Mouse (Mus musculus) ovary, postnatal 14 days (tissue): ENCODE measurements around the gene Mog.
A peak's percentile ranks its signal among the peaks of the same experiment; 100 is the strongest.

ENCODE experiments used
- DNase-seq: peaks from one replicate; pipeline ENCODE4 v3.0.0; 2022; ENCODE audit warnings: low spot score

Gene Mog

GRCm38 (mm10) chr17:37022628-37023576 lies at the start of gene Mog:
Mog (minus strand) TSS chr17:37023398.
- no peak for DNase-seq

DNA sequence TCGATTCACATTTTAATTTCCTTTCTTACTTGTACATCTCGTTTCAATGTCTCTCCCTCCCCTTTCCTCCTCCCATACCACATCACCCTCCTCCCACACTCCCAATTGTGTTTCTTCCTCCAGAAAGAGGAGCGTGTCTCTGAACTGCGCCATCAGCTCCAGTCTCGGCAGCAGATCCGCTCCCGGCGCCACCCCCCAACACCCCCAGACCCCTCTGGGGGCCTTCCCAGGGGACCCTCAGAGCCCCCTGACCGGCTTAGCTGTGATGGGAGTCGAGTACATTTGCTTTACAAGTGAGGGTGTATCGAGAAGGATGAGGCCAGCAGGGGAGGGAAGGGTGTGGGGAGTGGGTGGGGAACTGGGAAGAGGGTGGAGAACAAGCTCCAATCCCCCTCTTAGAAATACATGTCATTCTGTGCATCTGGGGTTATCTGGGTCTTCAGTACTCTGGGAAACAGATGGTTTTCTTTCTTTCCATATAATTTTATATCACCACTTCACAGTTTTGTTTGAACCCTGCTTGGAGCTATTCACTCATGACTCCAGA lies 49.6 kb upstream of the Mog start:
- no peak for DNase-seq

- DNase-seq = no peak
Measured at GRCm38 (mm10) chr17:37072080-37072729, 49.0 kb upstream of the Mog start.

DNA sequence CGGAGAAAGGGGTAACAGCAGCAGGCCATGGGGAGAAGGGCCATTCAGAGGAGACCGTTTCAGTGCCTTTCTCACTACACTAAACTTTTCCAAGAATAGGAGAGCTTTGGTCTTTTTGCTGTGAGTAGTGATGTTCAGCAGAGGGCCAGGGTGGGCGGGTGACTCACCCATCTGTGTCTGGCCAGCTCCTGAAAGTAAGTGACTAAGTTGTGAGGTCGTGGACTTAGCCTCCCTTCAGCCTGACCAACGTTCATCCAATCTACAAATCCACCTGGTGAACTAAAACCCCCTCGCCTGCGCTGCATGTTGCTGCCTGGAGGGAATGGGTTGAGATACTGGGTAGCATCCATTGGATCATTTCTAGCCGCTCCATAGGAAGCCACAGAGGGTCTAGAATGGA lies 46.9 kb upstream of the Mog start:
- no peak for DNase-seq

DNA sequence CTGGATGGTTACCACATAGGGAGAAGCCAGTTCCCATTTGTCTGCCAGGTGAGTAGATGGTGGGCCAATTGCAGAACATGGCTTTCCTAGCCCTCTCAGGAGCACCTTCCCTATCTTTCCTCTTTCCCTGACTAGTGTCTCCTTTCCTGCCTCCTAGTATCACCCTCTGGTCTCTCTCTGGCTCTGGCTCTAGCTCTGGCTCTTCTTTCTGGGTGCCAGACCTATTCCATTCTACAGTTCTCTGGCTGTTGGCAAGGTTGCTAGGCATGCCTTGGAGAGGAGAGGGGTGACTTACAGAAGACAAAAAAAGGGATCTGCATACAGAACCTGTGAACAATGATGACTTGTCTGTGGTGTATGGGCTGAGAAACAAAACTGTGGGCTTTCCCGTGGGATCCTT lies 44.7 kb upstream of the Mog start:
- DNase-seq = no peak

GRCm38 (mm10) chr17:37065993-37066392 lies 42.8 kb upstream of the Mog start:
- DNase-seq = no peak

DNA sequence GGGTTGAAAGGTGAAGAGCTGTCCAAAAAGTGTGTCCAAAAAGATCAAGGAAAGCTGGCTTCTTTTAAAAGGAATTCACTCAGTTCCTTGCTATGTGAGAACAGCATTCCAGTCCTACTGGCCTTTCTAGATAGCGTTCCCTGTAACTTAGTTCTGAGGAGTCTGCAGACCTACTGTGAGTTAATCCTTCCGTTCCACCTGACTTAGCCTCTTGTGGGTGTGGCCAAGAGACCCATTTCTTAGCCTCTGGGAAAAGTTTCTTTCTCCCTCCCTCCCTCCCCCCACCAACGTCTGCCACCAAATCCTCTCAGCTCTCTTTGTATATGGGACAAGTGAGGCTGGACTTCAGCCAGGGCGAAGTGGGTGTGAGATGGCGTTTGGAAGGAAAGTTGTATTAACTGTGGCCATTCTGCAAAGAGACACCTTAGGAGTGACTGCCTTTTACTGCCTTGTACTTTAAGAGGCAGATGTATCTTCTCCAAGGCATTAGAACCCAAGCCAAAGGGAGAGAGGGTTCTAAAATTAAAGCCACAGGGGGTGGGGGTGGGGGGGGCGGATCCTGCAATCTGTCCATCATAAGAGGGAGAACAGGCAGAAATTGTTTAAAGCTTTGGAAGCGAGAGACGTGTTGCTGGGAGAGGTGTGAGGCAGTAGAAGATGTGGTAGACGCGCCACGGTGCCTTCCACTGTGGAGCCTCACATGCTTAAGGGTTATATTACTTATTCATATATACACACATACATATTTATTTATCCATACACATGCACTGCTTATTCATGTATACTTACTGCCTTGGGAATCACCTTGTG lies 40.7 kb upstream of the Mog start:
- no peak for DNase-seq

- no peak for DNase-seq
Measured at GRCm38 (mm10) chr17:37063063-37063462, 39.9 kb upstream of the Mog start.

DNA sequence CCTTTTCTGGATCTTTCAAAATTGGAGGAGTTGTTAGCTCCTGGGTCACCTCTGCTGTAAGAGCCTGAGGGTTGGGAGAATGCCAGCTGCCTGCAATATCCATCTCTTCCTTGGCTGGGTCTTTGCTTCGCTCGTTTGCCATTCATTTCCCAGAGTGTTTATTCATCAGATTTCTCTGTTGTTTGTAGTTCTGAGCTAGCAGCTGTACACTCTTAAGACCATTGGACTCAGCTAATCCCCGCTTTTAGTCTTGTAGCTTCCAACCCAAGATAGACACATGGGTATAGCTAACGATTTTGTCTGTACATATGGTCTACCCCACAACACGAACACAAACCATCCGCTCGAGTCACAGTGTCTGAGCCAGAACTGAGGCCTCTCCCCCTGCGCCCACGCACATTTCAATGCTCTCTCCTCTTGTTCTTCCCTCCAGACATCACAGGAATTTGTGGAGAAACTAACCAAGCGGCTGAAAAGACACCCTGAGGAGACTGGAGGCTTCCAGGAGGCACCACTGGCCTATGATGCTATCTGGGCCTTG lies 39.0 kb upstream of the Mog start:
- no peak for DNase-seq

- DNase-seq = no peak
Measured at GRCm38 (mm10) chr17:37061435-37061834, 38.2 kb upstream of the Mog start.

DNA sequence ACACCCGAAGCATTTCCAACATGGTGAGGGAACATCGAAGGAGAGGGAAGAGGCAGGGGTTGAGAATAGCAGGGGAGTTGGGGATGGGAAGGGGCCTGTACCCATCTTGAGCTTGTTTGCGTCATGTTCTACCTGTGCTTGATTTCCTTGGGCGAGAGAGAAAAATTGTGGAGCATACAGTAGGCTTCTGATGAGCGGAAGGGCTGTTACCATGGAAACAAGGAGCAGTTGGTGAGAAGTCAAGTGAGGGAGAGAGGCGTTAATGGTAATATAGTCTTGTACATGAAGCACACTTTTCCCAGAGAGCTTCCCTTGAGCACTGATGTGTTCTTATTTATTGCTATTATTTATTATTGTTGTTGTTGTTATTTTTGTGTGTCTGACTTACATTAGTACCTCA lies 33.8 kb upstream of the Mog start:
- no peak for DNase-seq

DNA sequence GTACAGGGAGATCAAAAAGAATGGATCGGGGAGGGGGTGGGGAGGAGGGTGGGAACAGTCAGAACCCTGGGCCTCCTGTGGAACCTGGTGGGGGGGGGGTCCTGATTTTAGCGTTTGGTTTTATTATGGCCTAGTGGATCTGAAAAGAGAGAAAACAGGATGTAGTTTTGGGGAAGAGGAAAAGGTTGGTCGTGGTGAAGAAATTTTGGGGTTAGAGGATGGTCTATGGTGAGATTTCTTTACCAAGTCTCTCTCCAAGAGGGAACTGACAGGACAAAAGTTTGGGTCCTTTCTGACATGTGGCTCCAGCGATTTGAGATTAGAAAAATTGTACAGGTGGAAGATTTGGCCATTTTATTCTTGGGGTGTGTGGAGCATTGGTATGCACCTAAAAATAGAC lies 28.5 kb upstream of the Mog start:
- DNase-seq = no peak

DNA sequence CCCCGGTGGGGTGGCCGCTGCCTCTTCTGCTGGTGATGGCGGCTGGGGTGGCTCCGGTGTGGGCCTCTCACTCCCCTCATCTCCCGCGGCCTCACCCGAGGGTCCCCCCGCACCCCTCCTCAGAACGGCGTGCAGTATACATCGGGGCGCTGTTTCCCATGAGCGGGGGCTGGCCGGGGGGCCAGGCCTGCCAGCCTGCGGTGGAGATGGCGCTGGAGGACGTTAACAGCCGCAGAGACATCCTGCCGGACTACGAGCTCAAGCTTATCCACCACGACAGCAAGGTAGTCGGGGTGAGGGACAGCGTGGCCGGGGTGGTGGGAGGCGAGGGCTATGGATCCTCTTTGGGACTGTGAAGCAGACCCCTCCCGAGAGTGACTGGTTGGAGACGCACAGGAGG lies 27.7 kb upstream of the Mog start:
- DNase-seq = no peak

DNA sequence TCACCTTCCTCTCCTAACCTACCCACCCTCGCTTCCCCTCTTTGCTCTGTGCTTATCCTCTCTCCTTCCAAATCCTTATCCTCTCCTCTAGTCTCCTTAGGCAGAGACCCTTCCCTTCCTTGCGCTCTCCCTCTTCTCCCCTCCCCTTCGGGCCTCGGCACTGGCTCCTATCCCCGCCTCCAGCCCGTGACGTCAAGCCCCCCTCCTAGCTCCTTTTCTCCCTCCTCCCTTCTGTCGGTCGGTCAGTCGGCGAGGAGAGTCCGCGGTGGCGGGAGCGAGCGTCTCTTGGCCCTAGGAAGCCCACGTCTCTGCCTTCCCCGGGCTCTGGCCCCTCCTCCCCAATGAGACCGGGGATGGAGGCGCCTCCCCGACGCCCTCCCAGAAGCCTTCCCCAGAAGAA lies 27.2 kb upstream of the Mog start:
- peak; percentile 62 for DNase-seq

GRCm38 (mm10) chr17:37049570-37050310 lies 26.5 kb upstream of the Mog start:
- DNase-seq = peak; percentile 52

DNA sequence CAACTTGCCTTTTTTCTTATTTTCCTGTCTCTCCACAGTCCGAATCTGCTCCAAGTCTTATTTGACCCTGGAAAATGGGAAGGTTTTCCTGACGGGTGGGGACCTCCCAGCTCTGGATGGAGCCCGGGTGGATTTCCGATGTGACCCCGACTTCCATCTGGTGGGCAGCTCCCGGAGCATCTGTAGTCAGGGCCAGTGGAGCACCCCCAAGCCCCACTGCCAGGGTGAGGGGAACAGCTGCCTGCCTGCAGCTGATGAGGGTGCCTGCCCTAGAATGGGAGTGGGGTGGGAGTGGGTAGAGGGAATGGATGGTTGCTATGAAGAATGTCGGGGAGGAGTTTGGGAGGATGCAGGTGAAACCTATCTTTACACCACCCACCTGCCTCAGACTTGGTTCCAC lies 25.2 kb upstream of the Mog start:
- DNase-seq = no peak

GRCm38 (mm10) chr17:37047981-37048380 lies 24.8 kb upstream of the Mog start:
- DNase-seq = no peak

- no peak for DNase-seq
Measured at GRCm38 (mm10) chr17:37047332-37047976, 24.3 kb upstream of the Mog start.

DNA sequence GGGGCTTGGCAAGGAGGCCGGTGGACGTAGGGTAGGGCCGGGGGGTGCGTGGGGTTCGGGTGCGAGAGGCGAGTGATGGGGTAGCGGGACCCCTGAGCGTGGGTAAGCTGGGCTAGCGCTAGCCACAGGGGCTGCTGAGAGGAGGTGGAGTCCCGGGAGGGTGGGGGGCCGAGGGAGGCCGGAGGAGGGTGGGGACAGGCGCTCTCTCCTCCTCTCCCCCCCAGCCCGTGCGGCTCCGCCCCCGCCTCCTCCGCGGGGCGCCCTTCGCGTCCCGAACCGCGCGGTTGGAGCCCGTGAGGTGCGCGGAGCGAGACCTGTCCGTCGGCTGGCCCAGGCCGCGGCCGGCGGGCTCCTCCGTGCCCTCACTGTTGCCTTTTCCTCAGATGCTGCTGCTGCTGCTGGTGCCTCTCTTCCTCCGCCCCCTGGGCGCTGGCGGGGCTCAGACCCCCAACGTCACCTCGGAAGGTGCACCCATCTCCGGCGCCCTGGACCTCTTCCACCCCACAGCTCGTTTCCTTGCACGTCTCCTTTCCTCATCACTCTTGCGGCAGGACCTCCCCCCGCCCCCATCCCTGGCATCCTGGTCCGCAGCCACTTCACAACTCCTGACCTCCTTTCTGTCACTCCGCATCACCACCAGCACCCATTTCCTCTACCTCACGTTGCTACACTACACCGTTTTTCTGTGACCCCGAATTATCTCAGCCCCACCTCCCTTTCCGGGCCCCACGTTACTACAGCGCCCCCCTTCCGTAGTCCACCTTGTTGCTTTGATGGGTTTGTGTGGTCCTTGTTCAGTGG lies 23.3 kb upstream of the Mog start:
- DNase-seq = no peak
